Mouse (Mus musculus) erythroblast, embryonic 14.5 days (primary cell): ENCODE data around the gene Hadhb.

ENCODE experiments used
- GATA1 ChIP-seq: IDR thresholded peaks from 2 replicates; pipeline ENCODE4 v1.6.1; 2012; ENCODE audit warnings: low read length, inconsistent platforms, mixed read lengths
- TAL1 ChIP-seq: IDR thresholded peaks from 3 replicates; pipeline ENCODE4 v1.6.1; 2012; ENCODE audit warnings: low read length, inconsistent platforms, mixed read lengths

DNA sequence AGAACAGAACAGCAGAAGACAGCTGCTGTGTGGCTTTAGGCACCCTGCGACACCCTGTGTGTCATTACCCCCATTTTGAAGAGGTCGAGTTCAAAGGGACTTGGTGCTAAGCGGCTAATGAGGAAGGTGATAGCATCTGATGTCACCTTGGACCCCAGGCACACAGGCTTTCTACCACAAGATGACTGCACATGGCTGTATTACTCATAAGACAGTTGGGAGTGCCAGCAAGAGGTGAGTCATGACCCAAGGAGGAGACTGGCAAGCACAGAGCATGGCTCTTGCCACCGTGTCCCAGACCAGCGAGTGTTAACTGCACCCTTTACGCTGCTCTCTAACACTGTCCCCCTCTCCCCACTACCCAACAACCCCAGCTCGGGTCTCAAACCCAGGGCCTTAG, 28.3 kb upstream of the Hadhb start:
- TF ChIP-seq TAL1 = no peak
- no peak for TF ChIP-seq GATA1
